Mouse (Mus musculus) heart, adult 11 months (tissue): ENCODE measurements around the gene Glcci1.

Source experiments
- DNase-seq: peaks from one replicate; pipeline ENCODE4 v3.0.0; 2022

Gene Glcci1

DNA sequence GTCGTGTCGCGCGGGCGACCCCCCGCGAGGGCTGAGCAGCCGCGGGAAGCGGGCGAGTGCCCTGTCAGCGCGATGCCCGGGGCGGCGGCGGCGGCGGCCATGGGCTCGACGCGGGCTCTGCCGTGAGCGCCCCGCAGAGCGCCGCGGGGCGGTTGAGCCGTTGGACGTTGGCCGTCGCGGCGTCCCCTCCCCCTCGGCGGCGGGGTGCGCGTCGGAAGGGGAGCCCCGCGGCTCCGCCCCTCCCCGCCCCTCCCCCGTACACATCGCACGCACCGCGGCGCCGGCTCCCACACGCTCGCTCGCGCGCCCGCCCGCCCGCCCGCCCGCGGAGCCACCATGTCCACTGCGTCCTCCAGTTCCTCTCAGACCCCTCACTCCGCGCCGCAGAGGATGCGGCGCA is at the start of gene Glcci1:
Gene Glcci1, plus strand, starts transcription at position 50 of the 400 bp plus-strand sequence.
- peak; percentile 98 for DNase-seq

DNA sequence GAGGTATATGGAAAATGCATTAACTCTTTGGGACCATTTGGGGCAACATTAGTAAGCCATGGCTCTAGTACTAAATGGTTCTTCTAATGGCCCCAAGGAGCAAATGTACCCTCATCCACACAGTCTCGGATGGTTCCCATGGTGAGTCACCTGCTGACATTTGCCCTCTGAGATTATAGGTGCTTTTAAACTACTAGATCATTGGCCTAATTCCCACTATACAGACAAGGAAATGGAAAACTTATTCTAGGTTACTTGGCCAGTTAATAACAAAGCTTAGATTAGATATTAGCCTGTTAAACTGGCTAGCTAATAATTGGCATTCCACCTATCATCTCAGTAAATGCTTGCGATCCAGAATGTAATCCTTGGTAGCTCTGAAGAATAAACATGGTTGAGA is 47.0 kb upstream of the Glcci1 start:
- DNase-seq, result no peak

DNA sequence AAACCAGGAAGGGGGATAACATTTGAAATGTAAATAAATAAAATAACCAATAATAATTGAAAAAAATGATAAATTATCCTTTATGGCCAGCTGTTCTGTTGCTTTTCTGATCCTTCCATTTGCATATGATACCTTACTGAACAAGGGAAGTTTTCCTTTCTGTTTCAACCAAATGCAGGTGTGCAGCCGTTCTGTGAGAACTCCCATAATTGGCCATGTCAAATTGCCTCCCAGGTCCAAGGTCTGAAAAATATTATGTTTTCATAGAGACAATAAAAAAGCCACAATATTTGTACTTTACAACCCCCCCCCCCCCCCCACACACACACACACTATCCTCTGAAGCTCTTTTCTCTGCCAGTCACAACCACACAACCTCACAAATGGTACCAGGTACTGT is 44.0 kb upstream of the Glcci1 start:
- DNase-seq, result no peak

DNA sequence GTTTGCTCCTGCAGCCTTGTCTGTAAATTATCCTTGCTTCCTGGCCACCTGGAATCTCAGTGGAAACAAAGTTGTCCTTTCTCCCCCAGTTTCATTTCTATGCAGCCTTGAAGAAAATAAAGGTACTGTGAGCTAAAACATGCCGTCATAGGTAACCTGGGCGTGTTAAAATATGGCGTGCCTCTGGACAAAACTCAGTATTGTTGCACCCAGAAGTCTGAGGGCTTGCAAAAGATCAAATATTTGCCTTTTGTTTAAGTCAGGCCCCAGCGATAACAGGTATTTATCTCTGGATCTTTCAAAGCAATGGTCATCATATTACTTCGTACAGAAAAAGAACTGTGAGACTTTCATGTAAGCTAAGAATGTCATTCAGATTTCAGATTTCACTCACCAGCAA is 43.4 kb upstream of the Glcci1 start:
- no peak for DNase-seq

DNA sequence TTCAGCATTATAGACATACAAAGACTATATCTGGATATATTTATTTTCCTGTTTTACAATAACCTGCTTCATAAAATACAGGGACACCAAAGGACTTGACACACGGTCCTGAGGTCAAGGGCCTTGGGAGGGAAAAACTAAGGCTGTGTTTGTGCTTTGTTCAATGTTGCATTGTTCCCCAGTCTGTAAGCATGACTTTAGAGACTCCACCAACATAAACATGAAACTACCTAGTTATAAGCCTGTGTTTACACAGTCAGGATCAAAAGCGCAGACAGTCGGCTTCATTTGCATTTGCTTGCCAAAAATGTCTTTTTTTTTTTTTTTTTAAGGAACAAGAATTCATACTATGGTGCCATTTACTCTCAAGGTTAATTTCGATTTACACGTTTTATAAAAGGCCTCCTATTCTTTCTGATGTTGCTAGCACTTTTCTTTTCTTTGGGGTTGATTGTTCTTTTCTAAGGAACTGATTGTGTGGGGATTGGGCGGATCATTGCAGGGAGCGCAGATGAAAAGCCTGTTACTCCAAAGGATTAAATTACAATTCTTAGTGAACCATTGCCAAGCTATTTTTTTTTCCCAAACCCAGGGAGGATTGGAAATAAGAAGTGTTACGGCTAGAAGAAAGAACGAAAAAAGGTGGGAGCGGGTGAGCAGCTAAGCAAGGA is 41.6 kb upstream of the Glcci1 start:
- DNase-seq, result no peak

DNA sequence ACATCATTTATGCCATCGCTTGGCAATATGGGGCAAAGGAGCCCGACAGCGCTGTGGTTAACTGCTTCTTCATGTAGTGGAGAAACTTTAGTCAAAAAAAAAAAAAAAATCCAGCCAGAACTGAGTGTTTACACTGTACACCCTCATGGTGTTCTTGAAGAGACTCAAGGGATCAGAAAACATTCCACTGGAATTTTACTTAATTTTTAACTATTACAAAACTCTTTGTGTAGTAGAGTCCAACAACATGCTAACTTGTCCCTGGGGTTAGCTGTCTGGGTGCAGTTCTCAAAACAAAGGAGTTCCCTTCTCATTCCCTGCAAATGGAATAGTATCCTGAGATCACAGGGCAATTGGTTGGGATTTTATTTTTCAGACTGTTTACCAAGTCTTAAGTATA is 39.5 kb upstream of the Glcci1 start:
- no peak for DNase-seq

DNA sequence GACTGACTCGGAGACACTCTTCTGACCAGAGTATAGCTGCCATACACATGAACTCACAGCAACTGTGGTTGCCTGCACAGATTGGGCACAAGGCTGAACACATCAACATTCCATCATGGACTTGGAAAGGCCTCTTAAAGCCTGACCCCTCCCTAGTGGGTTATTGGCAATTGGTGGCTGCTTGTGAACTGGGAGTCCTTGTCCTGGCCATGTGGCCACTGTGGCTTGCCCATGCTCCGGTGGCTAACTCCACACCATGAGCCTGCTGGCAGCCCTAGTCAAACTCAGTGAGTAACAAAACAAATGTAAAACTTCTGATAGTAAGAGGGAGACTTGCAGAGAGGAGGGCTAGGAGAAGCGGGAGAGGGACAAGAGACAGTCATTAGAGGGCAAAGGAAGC is 37.3 kb upstream of the Glcci1 start:
- DNase-seq, result peak; percentile 82

DNA sequence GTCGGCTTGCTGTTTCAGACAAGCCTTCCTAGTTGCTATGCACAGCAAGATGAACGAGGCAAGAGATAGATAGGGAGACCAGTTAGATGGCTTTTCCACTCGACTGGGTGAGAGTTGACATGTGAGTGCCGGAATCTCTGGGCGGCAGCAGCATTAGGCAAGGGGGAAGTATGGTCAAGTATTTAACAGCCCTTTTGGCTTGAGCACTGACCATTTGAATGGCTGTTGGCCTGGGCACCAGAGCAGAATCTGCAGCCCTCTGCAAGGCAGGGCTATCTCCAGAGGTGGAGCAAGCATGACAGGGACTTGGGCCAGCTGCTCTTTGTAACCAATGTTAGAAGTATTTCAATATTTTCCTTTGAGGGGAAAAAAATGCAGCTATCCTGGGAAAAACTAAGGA is 36.5 kb upstream of the Glcci1 start:
- peak; percentile 97 for DNase-seq

DNA sequence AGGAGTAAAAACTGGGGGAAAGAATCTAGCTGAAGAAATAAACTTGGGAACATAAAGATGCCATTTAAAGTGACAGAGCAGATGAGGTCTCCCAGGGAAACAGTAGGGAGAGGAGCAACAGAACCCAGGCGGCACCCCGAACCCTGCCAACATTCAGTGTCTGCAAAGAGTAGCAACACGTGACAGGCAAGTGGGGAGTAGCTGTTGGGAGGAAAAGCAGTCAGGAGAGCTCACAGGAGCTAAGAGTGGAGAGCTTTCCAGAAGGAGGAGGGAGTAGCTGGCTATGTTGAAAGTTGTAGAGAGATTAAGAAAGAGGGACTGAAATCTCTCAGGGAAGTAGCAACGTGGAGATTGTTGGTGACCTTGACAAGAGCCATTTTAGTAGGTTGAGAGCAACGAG is 35.9 kb upstream of the Glcci1 start:
- DNase-seq, result peak; percentile 95

DNA sequence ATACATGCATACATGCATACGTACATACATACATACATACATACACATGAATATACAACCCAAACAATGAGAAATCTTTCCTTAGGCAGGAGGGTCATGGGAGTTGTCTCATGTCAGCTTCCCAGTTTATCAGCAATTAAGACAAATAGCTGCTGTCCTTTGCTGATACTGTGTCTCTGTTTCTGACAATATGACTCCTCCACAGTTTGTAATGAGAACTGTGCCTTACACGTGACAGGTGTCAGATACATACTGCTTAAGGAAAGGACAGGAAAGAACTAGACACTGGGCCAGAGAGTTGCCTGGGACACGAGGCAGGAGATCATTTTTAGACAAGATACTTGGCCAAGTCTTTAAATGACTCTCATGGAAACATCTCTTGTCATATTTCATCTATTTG is 35.1 kb upstream of the Glcci1 start:
- no peak for DNase-seq

DNA sequence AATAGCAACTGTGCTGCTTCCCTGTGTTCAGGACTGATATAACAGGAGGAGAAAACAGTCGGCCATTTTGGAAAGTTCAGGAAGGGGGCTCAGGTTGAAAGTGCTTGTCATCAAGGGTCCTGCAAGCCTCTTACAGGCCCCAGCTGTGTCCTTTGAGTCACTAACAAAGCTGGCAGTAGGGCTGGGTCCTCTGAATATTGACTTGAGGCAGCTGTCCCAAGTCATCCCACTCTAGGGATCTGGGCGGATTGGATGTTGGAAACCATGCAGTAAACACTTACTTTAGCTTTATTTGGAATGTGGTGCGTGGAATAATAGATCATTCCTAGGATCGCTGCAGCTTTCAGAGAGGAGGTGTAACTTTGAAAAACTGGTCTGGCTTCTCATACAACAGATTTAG is 34.6 kb upstream of the Glcci1 start:
- DNase-seq, result peak; percentile 89

DNA sequence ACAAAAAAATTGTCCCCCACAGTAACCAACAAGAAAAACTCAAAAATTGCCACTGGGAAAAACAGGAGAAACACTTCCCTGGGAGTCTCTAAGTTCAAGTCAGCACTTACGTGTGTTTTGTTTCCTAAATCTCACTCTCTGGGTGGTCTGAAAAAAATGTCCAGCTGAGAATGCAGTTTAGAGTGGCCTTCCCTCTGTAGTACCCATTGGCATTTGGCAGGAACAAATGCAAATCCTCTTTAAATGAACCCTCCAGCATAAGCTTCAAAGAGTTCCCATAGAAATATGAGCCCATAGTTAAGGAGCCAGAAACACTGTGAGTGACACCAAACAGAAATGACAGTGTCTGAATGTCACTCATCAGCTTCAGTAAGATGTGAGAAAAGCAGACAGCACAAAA is 30.2 kb upstream of the Glcci1 start:
- DNase-seq, result no peak

DNA sequence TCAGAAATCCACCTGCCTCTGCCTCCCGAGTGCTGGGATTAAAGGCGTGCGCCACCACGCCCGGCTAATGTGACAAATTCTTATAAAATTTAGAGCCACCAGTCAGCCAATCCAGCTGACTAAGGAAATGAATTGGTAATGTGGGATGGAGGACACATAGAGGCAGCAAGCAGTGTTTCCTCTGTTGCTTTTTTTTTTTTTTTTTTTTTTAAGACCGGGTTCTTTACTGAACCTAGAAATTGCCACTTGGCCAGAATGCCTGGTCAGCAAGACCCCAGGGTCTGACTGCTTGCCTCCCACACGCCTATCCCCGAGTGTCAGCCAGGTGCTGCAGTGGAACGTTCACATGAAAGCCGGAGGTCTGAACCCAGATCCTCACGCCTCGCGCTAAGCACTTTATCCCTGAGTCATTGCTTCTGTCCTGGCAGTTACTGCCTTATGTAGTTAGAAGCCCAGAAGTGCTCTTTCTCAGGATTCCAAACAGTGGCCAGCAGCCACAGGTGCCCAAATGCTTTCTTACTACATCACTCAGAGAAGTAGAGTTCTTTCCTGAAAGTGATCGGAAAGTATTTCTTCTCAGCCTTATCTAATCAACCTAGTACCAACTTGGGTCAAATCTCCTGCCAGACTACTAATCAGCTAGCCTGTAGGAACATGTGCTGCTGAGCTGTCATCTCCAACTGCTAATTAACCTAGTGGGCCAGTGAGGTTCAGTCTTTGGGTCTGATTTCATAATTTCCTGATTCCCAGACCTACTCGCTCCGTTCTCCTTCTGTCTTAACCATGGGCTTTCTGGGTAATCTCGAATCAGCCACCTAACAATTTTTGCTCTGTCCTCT is 24.7 kb upstream of the Glcci1 start:
- no peak for DNase-seq

DNA sequence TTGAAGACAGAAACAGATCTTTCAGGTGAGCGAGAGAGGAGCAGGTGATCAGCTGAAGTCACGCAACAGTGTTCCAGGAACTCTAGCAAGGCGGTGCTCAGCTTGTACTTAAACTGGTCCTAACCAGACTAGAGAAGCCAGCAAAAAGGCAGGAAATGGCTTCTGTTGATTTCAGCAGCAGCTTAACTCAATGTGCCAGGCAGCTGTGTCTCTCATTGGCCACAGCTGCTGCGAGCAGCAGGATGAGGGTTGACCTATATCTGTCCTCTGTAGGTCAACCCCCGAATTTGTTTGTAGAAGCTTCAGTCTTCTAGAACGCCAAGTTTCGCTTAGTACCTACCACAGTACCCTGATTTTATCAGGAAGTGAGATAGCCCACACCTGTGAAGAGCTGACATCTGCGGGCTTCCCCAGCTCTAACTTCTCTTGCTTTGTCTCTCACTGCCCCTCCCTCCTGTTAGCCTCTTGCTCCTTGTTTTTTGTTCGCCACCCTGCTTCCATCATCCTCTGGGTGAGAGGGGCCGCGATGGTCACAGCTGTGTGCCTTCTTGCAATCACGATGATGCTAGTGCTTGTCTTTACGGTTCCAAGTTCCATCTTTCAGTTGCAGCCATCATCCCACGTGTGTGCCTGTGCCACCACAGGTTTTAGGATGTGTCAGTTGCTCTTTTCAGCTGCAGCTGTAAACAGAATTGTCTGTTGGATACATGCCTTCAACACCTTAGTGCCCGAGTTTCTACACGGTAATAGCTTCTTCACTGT is 23.8 kb upstream of the Glcci1 start:
- peak; percentile 92 for DNase-seq

DNA sequence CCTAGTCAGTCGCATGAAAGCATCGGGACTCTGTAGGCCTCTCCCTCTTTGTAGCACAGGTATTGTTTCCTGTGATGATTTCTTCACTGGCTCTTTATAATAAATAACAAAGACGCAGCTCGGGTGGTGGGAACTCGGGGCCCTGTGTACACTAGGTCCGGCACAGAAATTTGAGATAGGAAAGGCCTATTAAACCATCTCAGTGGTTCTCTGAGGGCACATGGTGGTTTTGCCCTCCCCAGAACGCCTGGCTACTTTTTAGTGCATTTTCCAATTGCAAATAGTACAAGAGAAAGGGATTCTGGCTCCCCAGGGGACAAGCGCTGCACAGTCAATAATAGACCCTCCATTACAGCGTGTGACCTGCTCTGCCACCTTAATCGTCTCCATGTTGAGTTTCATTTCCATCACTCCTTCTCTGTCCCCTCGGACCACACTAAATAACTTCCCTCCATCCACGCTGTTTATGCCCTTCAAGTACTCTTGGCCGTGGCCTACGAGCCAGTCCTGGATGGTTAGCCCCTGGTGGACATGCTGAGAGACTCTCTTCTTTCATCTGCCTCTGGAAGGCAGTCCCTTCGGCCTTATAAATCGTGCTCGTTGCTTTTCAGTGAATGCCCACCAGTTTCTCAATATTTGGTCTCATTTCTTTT is 22.9 kb upstream of the Glcci1 start:
- DNase-seq, result peak; percentile 60

DNA sequence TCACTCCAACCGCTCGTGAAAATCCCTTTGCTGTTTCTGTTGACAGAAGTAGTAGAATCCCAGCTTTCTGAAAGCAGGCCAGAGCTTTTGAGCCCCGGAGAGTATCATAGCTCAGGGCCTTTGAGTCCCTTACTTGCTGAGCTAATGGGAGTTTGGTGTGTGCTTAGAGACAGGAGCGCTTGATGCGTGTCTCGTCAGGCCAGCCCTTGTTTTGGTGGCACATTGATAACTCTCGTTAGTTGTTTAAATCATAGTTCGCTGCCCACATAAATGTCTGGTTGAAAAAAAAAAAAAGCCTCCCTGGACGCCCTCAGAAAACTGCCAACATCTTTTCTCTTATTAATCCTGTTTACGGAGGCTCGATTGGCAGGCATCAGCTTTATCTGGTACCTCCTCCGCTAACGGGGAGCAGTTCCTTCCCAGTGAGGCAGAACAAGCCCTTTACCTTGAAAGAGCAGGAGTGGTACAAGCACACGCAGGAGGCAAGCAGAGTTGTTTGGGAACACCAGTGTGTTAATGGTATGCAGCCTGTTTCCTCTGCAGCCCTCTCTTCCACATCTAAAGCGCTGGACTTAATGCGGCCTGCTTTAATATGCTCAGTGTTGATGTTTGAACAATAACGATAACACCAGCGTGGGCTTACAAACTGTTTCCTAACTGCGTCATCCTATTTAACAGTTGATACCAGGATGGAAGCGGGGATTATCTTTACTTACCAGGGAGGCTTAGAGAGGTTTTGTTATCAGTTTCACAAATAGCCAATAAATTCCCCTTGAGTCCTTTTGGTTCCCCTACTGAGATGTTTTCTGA is 22.2 kb upstream of the Glcci1 start:
- no peak for DNase-seq

DNA sequence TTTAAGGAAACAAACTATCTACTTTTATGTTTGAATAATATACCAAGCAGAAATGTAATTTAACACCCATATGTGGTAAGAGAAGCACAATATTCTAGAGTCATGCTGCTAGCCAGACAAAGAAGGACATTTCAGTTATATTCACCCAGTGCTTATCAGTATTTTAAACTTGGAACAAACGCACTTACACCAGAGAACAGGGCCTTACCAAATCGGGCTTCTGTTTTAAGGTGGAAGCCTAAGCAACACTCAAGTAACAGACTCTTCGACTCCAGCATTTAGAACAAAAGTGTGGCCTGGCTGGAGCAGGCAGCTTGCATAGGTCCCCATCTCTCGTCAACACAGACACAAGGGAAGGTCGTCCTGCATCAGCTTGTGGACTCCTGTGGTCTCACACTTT is 21.2 kb upstream of the Glcci1 start:
- peak; percentile 70 for DNase-seq

DNA sequence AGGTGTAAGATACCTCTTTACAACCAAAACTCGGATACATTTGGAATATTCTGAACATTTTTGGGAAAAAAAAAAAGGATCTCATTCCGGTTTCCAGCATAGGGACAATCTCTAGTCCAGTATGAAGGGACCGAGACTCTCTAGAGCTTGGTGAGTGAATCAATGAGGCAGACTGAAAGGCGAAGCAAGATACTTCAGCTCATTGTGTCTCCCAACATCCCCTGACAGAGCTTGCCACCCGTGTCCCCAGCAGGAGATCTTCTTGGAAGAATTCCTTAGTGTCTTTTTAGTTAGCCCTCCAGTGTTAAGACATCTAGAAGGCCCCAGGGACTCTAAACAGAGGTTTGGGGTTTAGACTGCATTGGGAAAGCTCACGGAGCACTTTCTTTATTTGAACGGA is 20.1 kb upstream of the Glcci1 start:
- peak; percentile 51 for DNase-seq

DNA sequence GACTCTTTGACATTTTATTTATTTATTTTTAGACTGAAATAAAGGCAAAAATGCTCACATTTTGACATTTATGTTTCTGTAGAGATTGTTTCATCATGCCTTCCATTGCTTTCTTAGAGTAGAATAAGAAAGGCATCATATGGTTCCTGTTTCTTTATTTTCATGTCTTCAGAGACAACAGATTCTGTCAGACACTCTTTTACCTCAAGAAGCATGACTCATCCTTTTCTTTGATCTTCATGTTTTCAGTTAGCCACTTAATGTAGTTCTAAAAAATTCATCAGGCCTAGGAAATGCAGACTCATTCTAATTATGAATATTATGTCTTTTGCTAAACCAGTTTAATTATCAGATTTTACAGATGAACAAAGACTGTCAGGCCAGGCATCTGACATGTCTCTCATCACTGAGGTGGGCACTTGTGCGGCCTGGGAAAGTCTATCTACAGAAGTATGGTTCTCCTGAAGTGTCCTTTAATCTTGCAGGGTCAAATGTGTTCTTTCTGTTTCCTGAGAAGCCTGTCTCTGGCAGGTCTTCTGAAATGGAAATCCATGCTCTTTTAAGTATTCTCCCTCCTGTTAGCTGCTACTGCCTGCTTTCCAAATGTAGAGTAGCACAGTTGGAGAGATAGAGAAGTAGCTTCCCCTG is 19.3 kb upstream of the Glcci1 start:
- peak; percentile 76 for DNase-seq

DNA sequence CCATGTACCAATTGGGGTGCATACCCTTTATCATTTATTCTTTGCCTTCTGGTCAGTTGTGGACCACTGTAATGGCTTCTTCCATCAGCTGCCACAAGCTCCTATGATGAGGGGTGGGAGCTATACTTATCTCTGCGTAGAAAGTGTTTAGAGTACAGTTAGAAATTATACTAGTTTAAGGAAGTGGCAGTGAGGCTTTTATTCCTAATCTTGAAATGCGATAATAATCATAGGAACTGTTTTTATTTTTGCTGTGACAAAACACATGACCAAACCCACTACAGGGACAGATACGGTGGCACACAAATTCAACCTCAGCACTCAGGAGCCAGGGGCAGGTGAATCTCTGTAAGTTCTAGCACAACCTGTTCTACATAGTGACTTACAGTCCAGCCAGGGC is 17.2 kb upstream of the Glcci1 start:
- no peak for DNase-seq

DNA sequence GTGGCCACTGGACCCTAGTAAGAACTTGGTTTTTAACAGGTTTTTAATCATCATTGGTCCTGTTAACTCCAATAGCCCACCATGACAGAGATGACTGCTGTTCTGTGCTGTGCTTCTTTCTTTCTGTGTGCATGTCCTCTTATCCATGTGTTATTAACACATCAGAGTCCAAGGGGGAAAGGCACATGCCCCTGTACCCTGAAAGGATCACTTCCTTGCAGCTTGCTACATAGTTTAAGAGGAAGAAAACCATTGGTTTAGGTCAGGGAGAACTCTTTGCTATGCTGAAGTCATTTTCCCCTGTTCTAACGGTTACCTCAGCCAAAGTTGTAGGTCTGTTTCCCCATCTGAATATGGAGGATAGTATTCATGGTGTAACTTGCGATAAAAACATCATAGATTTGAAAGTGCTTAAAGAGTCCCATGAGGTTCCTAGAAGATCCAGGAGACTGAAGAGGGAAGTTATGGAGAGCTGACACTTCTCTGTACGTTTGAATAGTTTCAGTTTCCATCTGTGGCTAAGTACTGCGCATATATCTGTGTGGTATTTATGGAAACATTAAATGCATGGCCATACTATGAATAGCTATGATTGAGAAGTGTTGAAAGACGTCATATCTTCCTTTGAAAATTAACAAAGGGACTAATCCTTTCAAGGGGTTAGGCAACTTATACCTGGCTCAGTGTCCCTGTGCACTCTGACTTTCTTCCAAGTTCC is 14.1 kb upstream of the Glcci1 start:
- no peak for DNase-seq
